Mouse (Mus musculus) subcutaneous adipose tissue, adult 2 months (tissue): ENCODE data around the gene Ccdc157. TPM values are rescaled to one million over a fixed set of nuclear protein-coding genes. Genes with fewer than 3 reads are reported as not detected.

Source experiments
- polyA plus RNA-seq: library from polyadenylated mRNA; depleted of rRNA; stranded (reverse); fragments of >200 nt; gene quantifications from 2 replicates; pipeline ENCODE4 v1.2.3, GENCODE M21; 2012; ENCODE audit warnings: low replicate concordance; rRNA removed

Ccdc157 gene
- polyA plus RNA-seq, result 11.2 and 17.5 TPM in 2 replicates

DNA sequence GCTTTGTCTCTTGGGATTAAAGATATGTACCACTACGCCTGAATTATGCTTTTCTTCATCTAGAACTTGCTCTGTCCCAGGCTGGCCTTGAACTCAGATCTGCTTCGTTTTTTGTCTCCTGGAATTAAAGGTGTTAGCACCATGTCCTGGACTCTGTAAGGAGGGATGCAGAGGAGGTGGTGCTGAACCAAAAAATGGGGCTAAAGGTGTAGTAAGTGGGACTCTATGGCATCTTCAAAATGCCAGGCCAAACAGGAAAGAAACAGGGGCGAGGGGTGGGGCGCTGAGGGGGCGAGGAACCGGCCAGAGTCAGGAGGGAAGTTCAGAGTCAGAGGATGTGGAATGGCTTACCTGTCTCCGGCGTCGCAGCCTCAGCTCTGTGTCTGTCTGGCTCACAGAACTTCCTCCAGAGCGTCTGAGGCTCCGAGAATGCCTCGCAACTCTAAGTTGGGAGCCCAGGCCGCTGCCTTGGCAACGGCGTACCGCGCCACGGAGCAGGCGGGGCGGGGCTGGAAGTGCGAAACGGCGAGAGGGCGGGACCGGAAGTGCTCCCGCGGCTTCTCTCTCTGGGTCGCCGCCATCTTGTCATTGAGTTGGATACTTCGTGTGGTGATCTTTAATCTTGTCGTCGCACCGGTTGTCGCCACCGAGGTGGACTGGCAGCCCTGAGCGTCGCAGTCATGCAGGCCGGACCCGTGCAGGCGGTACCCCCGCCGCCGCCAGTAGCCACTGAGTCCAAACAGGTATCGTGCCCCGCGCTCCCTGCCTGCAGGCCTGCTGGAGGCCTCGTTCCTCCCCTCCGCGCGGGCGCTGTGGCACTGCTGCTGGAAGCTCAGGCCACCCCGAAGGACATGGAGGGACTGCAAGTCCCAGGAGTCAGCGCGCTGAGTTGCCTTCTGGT lies at the start of gene Ccdc157, which contains the start of gene Sf3a1:
Gene Ccdc157, minus strand, starts transcription at position 486 of the 901 bp plus-strand sequence.
Gene Sf3a1, plus strand, starts transcription at position 543 of the 901 bp plus-strand sequence.

DNA sequence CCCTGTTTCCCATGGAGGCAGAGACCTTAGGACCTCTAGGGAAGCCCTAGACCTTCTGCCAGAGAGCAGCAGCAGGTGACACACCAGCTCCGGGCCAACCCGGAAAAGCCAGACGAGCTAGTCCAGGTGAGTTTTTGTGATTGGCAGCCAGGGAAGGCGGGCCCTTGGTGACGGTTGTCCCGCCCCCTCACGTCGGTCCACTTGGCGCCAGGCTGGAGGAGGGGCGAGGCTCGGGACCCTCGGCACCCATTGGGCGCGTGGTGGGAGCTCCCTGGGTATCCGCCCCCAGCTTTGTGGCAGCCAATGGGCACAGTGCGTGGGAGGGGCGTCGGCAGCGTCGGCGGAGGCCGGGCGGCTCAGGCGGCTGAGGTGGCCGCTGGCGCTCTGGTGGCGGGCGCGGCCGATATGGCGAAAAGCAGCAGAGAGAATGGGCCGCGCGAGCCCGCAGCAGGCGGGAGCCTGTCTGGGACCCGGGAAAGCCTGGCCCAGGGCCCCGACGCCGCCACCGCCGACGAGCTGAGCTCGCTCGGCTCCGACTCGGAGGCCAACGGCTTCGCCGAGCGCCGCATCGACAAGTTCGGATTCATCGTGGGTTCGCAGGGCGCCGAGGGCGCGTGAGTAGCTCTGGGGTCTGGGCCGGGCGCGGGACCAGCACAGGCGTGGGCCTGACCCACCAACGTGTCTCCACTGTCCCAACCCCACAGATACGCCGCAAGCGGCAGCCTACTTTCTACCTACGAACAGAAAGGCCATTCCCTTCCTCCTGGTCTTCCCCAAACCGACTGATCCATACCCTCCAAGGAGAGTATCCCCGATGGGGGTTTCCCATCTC lies 26.6 kb upstream of the Ccdc157 start, which contains the start of gene Tbc1d10a:
Gene Tbc1d10a, plus strand, starts transcription at position 304 of the 832 bp plus-strand sequence.

DNA sequence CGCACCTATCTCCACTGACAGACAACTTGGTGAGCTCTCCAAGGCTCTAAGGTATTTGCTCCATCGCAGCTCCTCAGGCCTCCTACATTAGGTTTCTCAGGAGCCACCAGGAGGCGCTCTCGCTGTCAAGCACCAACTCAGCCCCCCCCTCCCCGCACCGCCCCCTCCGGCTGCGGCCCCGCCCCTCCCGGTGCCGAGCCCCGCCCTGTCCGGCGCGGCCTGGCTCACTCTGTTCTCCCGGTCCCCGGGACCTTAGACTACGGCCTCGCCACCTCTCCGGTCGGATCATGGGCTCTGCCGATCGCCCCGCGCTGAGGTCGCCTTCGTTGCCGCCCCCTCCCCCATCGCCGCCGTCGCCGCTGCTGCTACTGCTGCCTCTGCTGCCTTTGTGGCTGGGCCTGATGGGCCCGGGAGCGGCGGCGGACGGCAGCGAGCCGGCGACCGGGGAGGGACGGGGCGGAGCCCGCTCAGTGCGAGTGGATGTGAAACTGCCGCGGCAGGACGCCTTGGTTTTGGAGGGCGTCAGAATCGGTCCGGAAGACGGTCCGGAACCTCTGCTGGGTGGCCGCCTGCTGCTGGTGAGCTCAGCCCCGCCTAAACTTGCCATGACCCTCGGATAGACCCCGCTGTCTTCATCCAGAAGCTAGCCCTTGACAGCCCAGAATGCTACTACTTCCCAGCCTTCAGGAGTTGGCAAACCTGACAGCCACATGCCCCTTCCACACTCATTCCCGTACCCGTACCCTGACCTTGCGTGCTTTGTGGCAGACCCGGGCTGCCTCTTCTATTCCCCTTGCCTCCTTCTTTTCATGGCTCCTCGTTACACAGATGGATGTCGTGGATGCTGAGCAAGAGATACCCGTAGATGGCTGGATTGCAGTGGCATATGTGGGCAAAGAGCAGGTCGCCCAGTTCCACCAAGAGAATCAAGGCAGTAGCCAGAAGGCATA lies 24.8 kb downstream of the Ccdc157 start, which contains the start of gene Rnf215:
Gene Rnf215, plus strand, starts transcription at position 217 of the 950 bp plus-strand sequence.

DNA sequence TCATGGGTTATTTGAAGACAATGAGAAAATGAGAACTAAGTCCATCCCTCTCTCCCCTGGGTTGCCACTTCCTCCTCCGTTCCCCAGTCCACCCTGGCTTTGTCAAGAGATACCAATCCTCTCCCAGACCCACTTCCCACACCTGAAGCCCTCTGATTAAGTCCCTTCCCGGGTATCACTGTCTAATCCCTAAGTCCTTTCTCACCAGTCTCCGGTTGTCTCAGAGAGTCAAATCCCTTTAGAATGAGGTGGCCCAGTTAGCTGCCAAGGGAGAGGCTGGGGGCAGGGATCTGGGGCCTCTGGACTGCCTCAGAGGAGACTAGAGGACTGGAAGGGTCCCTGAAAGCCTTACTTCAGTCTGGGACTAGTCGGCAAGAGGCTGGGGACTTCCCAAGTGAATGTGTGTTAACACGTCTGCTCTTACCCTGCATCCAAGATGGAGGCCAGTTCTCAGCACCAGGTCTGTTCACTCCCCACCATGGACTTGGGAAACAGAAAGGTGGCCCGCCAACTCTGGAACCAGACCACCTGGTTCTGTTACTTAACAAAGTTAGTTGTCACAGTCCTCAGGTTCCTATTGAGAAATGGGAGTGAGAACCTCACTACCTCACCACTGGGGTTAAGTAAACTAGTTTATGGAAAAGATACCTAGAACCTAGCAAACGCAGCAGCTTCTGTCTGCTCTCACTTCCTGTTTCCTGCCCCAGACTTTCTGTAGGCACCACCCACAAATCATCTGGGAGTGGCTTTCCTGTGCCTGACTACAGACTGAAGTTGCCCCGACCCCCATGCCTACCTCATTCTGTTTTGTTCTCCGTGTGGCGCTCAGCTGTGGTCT lies 37.1 kb downstream of the Ccdc157 start, which contains the start of gene Sec14l2:
Gene Sec14l2, minus strand, starts transcription at position 674 of the 838 bp plus-strand sequence.

DNA sequence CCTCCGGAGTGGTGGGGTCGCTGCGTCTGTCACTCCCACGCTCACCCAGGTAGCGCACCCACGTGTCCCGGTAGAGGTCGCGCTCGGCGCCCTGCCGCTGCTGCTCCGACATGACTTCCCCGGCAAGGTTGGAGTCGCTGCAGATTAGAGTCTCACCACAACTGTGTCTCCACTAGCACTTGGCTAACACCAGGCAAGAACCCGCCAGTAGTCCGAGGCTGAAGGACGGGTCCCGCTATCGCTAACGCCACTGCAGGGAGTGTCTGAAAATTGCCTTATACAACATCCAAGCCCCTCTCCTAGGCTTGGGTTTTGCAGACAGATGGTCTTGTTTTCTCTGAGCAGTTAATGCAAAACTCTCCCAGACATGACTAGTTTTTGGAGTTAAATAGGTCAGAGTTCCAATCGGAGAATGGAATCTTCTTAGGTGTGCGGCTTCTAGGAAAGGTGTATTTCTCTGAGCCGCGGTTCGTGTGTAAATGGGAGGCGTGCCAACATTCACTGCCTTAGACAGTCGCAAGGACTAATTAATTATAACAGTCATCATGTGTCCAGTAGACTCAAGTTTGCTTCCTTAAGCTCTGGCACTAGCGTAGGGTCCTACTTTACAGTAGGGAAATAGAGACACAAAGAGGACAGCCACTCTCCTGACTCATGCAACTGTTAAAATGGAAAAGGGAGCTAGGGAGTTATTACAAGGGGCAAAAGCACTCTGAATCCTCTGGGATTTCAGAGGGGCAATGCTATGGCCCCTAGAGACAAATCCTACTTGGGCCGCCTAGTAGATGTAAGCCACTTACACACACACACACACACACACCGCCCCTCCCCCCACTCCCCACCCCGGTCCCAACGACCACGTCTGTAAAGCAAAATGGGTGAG lies 64.7 kb downstream of the Ccdc157 start, which contains the start of gene Mtfp1:
Gene Mtfp1, minus strand, starts transcription at position 275 of the 883 bp plus-strand sequence.

Other genes starting within 250 kb of the Ccdc157 start
- 14.7 and 14.8 TPM in 2 replicates for gene Slc35e4, start 245.6 kb downstream of the Ccdc157 start, polyA plus RNA-seq
- 208 and 346 TPM in 2 replicates for gene Tcn2, start 228.1 kb downstream of the Ccdc157 start, polyA plus RNA-seq
- 37.2 and 61.0 TPM in 2 replicates for gene Pes1, start 196.3 kb downstream of the Ccdc157 start, polyA plus RNA-seq
- not detected in 2 replicates for gene 4930556J24Rik, start 183.5 kb downstream of the Ccdc157 start, polyA plus RNA-seq
- 0.49 and 10.0 TPM in 2 replicates for gene Gal3st1, start 176.7 kb downstream of the Ccdc157 start, polyA plus RNA-seq
- gene Sec14l4, start 128.8 kb downstream of the Ccdc157 start, polyA plus RNA-seq, result 0.58 and 1.5 TPM in 2 replicates
- 0.07 TPM in 1 of 2 replicates, not detected in the other for gene Sec14l3, start 95.5 kb downstream of the Ccdc157 start, polyA plus RNA-seq
- gene Mtfp1, start 64.8 kb downstream of the Ccdc157 start, polyA plus RNA-seq, result 13.4 and 16.3 TPM in 2 replicates
- 1.0 and 1.6 TPM in 2 replicates for gene Sec14l2, start 36.9 kb downstream of the Ccdc157 start, polyA plus RNA-seq
- gene Rnf215, start 25.1 kb downstream of the Ccdc157 start, polyA plus RNA-seq, result 37.3 and 38.1 TPM in 2 replicates
- gene Sf3a1, start 57 bp upstream of the Ccdc157 start, polyA plus RNA-seq, result 15.5 and 41.9 TPM in 2 replicates
- gene Tbc1d10a, start 26.5 kb upstream of the Ccdc157 start, polyA plus RNA-seq, result 40.4 and 54.8 TPM in 2 replicates
- gene Castor1, start 57.9 kb upstream of the Ccdc157 start, polyA plus RNA-seq, result 14.6 and 53.9 TPM in 2 replicates
- gene Osm, start 76.1 kb upstream of the Ccdc157 start, polyA plus RNA-seq, result 0.43 and 0.66 TPM in 2 replicates
- gene Lif, start 97.3 kb upstream of the Ccdc157 start, polyA plus RNA-seq, result 1.9 and 5.8 TPM in 2 replicates